Mouse (Mus musculus) liver, postnatal 0 days (tissue): ENCODE measurements at regions not wholly inside any gene's neighbourhood (a gene's known extent, or its start where the extent isn't known, plus 50 kb on each side); places are given as distances from the start of the nearest gene placed in this dataset.

Experiments
- CTCF ChIP-seq: sonication (generic); IDR thresholded peaks from 2 replicates; pipeline ENCODE4 v1.5.1; 2016; ENCODE audit warnings: antibody characterized with exemption, low read depth
- EP300 ChIP-seq: IDR thresholded peaks from 2 replicates; pipeline ENCODE4 v1.6.1; 2016; ENCODE audit warnings: antibody characterized with exemption, low read depth, mild to moderate bottlenecking

GRCm38 (mm10) chr14:48815231-48815728, 141.7 kb upstream of the Otx2 start:
- TF ChIP-seq CTCF = no peak
- no peak for TF ChIP-seq EP300
